32 mouse cellular contexts compared by ENCODE assay signal in the genomic region with DNA sequence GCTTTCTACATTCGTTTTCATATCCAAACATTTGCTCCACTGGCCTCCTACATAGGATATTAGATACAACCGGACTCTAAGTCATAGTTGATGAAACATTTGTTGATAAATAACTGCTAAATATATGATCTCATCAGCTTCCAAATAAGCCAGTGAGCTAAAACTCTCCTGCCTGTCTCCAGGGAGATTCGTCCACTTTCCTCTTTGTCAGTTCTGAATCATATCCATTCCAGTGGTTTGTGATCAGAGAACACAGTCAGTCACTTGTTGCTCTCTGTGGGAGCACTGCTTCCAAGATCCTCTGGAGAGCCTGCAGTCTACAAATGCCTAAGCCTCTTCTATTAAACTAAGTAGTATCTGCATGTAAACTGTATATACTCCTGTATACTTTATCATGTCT. TPM values are rescaled to one million over a fixed set of nuclear protein-coding genes. Genes with fewer than 3 reads are reported as not detected.
"Had no signal": no experiment of that assay in that cellular context is flagged by ENCODE, and none has a peak within 500 bp of the region (broad histone marks: within the 10 kb centered on the region; RNA-seq: fewer than 3 reads in every experiment).

No protein-coding gene starts in this region.

- H3K9me3 ChIP-seq: embryonic facial prominence, embryonic 10.5 days; embryonic facial prominence, embryonic 12.5 days; embryonic facial prominence, embryonic 13.5 days; embryonic facial prominence, embryonic 15.5 days; forebrain, embryonic 10.5 days; forebrain, embryonic 12.5 days; forebrain, embryonic 13.5 days; forebrain, embryonic 15.5 days; heart, embryonic 10.5 days had no signal

- H3K4me1 ChIP-seq: embryonic facial prominence, embryonic 10.5 days; embryonic facial prominence, embryonic 12.5 days; embryonic facial prominence, embryonic 13.5 days; embryonic facial prominence, embryonic 15.5 days; forebrain, embryonic 10.5 days; forebrain, embryonic 12.5 days; forebrain, embryonic 13.5 days; forebrain, embryonic 15.5 days; heart, embryonic 10.5 days had no signal

- DNase-seq: cerebellum, adult 9-10 months; cerebellum, adult 9-11 months; cerebellum, postnatal 10 days; cerebellum, postnatal 14 days; cerebellum, postnatal 25 days; cerebellum, postnatal 36 days; embryo, embryonic 11 days; forebrain, postnatal 0 days; gastrocnemius, adult 2 months; gastrocnemius, postnatal 10 days; gastrocnemius, postnatal 14 days; gastrocnemius, postnatal 25 days; gastrocnemius, postnatal 36 days; heart, adult 2 months had no signal

- H3K4me2 ChIP-seq: embryonic facial prominence, embryonic 12.5 days; embryonic facial prominence, embryonic 13.5 days; embryonic facial prominence, embryonic 15.5 days; forebrain, embryonic 12.5 days; forebrain, embryonic 13.5 days; forebrain, embryonic 15.5 days had no signal

- H3K27me3 ChIP-seq: embryonic facial prominence, embryonic 12.5 days; embryonic facial prominence, embryonic 13.5 days; embryonic facial prominence, embryonic 15.5 days; forebrain, embryonic 12.5 days; forebrain, embryonic 13.5 days; forebrain, embryonic 15.5 days had no signal

- H3K4me3 ChIP-seq: embryonic facial prominence, embryonic 10.5 days; embryonic facial prominence, embryonic 12.5 days; embryonic facial prominence, embryonic 13.5 days; embryonic facial prominence, embryonic 15.5 days; erythroblast, embryonic 14.5 days; forebrain, embryonic 10.5 days; forebrain, embryonic 12.5 days; forebrain, embryonic 13.5 days; forebrain, embryonic 15.5 days; gastrocnemius, adult 2 months; heart, adult 2 months; heart, embryonic 10.5 days had no signal

- H3K9ac ChIP-seq: embryonic facial prominence, embryonic 12.5 days; embryonic facial prominence, embryonic 13.5 days; embryonic facial prominence, embryonic 15.5 days; forebrain, embryonic 12.5 days; forebrain, embryonic 13.5 days; forebrain, embryonic 15.5 days; forebrain, postnatal 0 days had no signal

- H3K27ac ChIP-seq: embryonic facial prominence, embryonic 10.5 days; embryonic facial prominence, embryonic 12.5 days; embryonic facial prominence, embryonic 13.5 days; embryonic facial prominence, embryonic 15.5 days; forebrain, embryonic 10.5 days; forebrain, embryonic 12.5 days; forebrain, embryonic 13.5 days; forebrain, embryonic 15.5 days; gastrocnemius, adult 2 months; heart, adult 2 months; heart, embryonic 10.5 days had no signal

- ATAC-seq: forebrain, embryonic 13.5 days; forebrain, embryonic 14.5 days; forebrain, embryonic 15.5 days; forebrain, embryonic 16.5 days; forebrain, postnatal 0 days had no signal

RNA-seq across cellular contexts. Expression of gene Cyp2c23, which starts 31.2 kb away (rescaled TPM):
- total RNA-seq: common myeloid progenitor, adult 5-6 weeks; forebrain, postnatal 0 days; gastrocnemius, adult 2 months; gastrocnemius, postnatal 10 days; gastrocnemius, postnatal 14 days; gastrocnemius, postnatal 25 days; granulocyte monocyte progenitor cell, adult 5-6 weeks; heart, adult 2 months; heart, adult 8-10 months had no signal
- polyA plus RNA-seq: embryonic facial prominence, embryonic 10.5 days; embryonic facial prominence, embryonic 11.5 days; embryonic facial prominence, embryonic 12.5 days; embryonic facial prominence, embryonic 13.5 days; embryonic facial prominence, embryonic 14.5 days; embryonic facial prominence, embryonic 15.5 days; erythroblast, embryonic 14.5 days; forebrain, embryonic 10.5 days; forebrain, embryonic 11.5 days; forebrain, embryonic 12.5 days; forebrain, embryonic 13.5 days; forebrain, embryonic 14.5 days; forebrain, embryonic 15.5 days; forebrain, embryonic 16.5 days; forebrain, postnatal 0 days; heart, adult 2 months had no signal
